Mouse (Mus musculus): Measurements from ENCODE around the gene Lrrc4b. TPM values are rescaled to one million over a fixed set of nuclear protein-coding genes. Genes with fewer than 3 reads are reported as not detected.
A peak's percentile ranks its signal among the peaks of the same experiment; 100 is the strongest.

Lrrc4b gene
- polyA plus RNA-seq, 1 experiment from 2014 or later: not detected

DNA sequence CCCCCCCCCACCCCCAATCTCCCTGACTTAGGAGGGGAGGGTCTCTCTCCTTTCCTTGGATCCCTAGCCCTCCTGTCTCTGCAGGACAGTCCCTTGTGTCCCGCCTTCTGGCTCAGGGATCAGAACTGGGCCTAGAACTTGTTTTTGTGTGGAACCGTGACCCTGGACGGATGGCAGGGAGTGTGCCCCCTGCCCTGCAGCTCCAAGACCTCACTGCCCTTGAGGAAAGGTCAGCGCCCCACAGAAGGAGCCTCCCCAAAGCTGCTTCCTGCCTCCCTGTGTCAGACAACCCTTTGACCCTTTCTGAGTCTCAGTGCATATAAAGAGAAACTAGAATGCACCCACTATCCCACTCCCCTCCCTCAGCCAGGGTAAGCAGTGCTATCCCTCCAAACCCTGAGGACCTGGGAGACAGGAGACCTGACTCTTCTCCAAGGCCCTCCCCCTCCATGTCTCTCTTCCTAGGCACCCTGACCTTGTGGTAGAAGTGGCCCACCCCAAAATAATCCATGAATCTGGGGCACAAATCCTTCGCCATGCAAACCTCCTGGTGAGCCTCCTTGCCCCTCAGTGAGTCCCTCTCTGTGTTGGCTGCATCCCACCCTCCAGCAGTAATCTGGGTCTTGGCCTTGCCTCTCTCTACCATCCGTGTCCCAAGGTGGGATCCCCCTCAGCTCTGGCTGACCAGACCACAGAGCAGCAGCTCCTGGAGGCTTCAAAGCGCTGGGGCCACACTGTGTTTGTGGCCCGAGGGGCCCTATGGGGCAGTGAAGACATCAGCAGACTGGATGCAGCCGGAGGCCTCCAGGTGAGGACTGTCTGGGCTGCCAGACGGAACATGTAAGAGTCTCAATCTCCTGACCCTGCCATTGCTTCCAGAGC, 37.4 kb downstream of the Lrrc4b start:
- H3K36me3 ChIP-seq: peaks cover 21% of the 10 kb centered on the region
- H3K4me3 ChIP-seq (replicated peaks): 0 out of 2 replicates have a peak overlapping the region, but pooled peaks have one; percentile 16
- ATAC-seq (ENCODE audit: low read depth) (no peak), DNase-seq (no peak)
- peak overlapping the region; percentile 31; the same call in 1 of the 2 replicates for H3K27ac ChIP-seq
- H3K4me1 ChIP-seq (replicated peaks): peaks cover 74% of the 10 kb centered on the region
- H3K9ac ChIP-seq: peak overlapping the region; percentile 23; the same call in 1 of the 2 replicates
- peaks cover 41% of the 10 kb centered on the region for H3K27me3 ChIP-seq
- WGBS (ENCODE audit: insufficient replicate concordance): 68% methylated on average over 10 of the region's 10 CpGs
- H3K4me2 ChIP-seq: peak overlapping the region; percentile 92
- no peaks in the 10 kb centered on the region for H3K9me3 ChIP-seq (replicated peaks)

DNA sequence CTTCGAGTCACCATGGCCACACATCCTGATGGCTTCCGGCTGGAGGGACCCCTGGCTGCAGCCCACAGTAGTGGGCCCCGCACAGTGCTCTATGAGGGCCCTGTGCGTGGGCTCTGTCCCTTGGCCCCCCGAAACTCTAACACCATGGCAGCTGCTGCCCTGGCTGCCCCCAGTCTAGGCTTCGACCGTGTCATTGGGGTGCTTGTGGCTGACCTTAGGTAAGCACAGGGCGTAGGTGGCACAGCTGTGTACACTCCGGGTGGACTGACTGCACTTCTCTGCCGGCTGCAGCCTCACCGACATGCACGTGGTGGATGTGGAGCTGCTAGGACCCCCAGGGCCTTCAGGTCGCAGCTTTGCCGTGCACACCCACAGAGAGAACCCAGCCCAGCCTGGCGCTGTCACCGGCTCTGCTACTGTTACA, 38.1 kb downstream of the Lrrc4b start:
- Histone ChIP-seq H3K4me3 (replicated peaks) (peak overlapping the region; percentile 88; the same call in 1 of the 2 replicates), H3K36me3 (peaks cover 26% of the 10 kb centered on the region), H3K4me1 (replicated peaks) (peaks cover 80% of the 10 kb centered on the region), H3K4me2 (peak overlapping the region; percentile 92), H3K9me3 (replicated peaks) (no peaks in the 10 kb centered on the region), H3K27me3 (peaks cover 35% of the 10 kb centered on the region), H3K9ac (0 out of 2 replicates have a peak overlapping the region, but pooled peaks have one; percentile 5), H3K27ac (peak overlapping the region; percentile 31)
- ATAC-seq (ENCODE audit: low read depth): no peak
- WGBS (ENCODE audit: insufficient replicate concordance): 82% methylated on average over 16 of the region's 16 CpGs
- DNase-seq: no peak

DNA sequence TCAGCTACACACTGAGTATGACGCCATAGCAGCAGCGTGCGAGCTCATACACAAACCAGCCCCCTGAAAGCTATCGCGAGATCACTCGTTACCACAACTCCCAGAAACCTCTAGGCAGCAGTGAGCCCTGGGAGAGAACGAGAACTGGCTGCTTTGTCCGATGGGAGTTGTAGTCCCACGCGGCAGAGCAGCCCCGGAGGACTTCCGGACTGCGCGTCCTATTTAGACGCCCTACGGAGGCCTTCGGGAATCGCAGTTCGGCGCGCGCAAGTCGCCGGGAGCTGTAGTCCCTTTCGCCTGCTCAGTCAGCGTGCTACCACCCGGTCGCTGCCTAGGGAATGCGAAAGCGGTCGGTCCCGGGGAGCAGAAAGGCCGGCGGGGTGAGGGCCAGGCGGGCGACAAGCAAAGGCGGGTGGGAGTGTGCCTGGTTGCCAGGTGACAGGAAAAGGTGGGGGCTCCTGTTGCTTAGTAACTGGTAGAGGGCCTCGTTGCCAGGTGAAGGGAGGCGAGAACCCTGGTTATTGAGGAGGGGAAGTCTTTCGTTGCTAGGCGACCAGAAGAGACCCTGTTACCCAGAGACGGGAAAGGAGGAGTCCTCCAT, 39.1 kb downstream of the Lrrc4b start, which contains the start of gene Josd2:
TSS of gene Josd2 (plus strand) at position 170 of the 601 bp plus-strand sequence.
- Histone ChIP-seq H3K36me3 (peaks cover 26% of the 10 kb centered on the region), H3K27me3 (peaks cover 27% of the 10 kb centered on the region), H3K4me2 (peak within 1 kb of the TSS; percentile 92), H3K27ac (peak within 1 kb of the TSS; percentile 97), H3K4me1 (replicated peaks) (peaks cover 90% of the 10 kb centered on the region), H3K9me3 (replicated peaks) (no peaks in the 10 kb centered on the region), H3K9ac (peak within 1 kb of the TSS; percentile 92), H3K4me3 (replicated peaks) (peak within 1 kb of the TSS; percentile 88)
- DNase-seq: peak; percentile 95
- ATAC-seq (ENCODE audit: low read depth): peak; percentile 86
- under 1% methylated on average over 42 of the region's 42 CpGs for WGBS (ENCODE audit: insufficient replicate concordance)

DNA sequence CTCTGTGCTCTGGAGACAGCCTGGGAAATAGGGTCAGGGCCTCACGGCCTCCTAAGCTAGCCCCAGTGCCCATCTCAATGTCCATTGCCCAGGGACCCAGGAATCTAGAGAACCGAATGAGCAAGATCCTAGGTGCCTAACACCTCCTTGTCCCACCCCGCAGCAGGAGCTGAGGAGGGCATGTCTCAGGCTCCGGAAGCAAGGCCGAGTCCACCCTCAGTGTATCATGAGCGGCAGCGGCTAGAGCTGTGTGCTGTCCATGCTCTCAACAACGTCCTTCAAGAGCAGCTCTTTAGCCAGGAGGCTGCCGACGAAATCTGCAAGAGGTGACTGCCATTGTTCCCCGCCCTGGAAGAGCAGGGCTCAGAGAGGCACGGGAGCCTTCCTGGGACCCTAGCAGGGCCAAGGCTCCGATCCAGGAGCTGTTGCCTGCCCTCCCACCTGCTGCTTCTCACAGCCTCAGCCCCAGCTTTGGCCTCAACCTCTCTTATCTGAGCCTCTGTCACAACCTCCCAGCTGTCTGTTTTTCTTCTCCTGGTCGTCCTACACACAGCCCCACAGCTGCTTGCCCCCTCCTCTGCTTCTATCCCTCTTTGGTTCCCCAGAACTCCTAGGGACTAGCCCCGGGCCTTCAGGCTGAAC, 39.9 kb downstream of the Lrrc4b start:
- DNase-seq (peak; percentile 66), ATAC-seq (ENCODE audit: low read depth) (peak; percentile 27)
- WGBS (ENCODE audit: insufficient replicate concordance): 52% methylated on average over 15 of the region's 15 CpGs
- Histone ChIP-seq H3K27ac (peak overlapping the region; percentile 97), H3K4me3 (replicated peaks) (peak overlapping the region; percentile 88), H3K9me3 (replicated peaks) (no peaks in the 10 kb centered on the region), H3K9ac (peak overlapping the region; percentile 92), H3K4me2 (peak overlapping the region; percentile 92), H3K27me3 (peaks cover 24% of the 10 kb centered on the region), H3K36me3 (peaks cover 26% of the 10 kb centered on the region), H3K4me1 (replicated peaks) (peaks cover 94% of the 10 kb centered on the region)

DNA sequence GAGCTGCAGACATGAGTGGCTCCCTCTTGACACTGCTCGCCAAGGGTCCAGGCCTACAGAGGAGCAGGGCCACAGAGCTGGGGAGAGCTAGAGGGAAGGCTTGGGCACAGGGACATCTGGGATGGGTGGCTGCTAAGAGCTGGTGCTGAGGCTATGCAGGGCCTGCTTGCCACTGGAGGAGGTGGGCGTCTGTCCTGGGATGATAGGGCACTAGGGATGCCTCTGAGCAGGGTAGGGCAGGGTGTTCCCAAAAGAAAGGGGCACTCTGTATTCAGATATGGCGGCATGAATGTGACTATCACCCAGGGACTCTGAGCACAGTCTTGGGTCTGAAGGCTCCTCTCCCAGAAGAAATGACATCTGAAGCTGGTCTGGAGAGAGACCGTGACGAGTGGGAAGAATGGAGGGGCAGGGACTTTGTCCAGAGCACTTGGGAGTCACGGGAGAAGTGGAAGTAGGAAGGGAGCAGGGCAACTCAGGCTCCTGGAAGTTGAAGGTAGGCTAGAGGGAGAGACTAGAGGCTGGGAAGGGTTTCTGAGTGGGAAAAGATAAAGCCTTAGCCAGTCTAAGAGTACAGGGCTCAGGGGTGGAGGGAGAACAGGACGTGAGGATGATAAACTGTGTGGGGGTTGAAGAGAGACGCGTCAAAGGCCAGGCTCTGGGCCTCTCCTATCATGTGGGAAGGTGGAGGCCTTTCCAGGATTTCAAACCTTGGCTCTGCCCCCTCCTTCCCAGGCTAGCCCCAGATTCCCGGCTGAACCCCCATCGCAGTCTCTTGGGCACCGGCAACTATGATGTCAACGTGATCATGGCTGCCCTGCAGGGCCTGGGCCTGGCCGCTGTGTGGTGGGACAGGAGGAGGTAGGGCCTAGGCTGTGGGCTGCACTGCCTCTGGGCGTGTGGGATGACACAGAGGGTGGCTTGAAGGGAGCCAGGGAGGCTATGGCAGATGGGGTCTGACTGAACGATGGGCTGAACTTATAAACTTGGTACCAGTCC, 41.2 kb downstream of the Lrrc4b start:
- Histone ChIP-seq H3K27me3 (peaks cover 24% of the 10 kb centered on the region), H3K4me3 (replicated peaks) (peak overlapping the region; percentile 88), H3K36me3 (peaks cover 26% of the 10 kb centered on the region), H3K9me3 (replicated peaks) (no peaks in the 10 kb centered on the region), H3K27ac (peak overlapping the region; percentile 97), H3K9ac (peak overlapping the region; percentile 92), H3K4me2 (peak overlapping the region; percentile 92), H3K4me1 (replicated peaks) (peaks cover 91% of the 10 kb centered on the region)
- WGBS (ENCODE audit: insufficient replicate concordance): 59% methylated on average over 16 of the region's 16 CpGs
- peak; percentile 69 for ATAC-seq (ENCODE audit: low read depth)
- DNase-seq: peak; percentile 83

DNA sequence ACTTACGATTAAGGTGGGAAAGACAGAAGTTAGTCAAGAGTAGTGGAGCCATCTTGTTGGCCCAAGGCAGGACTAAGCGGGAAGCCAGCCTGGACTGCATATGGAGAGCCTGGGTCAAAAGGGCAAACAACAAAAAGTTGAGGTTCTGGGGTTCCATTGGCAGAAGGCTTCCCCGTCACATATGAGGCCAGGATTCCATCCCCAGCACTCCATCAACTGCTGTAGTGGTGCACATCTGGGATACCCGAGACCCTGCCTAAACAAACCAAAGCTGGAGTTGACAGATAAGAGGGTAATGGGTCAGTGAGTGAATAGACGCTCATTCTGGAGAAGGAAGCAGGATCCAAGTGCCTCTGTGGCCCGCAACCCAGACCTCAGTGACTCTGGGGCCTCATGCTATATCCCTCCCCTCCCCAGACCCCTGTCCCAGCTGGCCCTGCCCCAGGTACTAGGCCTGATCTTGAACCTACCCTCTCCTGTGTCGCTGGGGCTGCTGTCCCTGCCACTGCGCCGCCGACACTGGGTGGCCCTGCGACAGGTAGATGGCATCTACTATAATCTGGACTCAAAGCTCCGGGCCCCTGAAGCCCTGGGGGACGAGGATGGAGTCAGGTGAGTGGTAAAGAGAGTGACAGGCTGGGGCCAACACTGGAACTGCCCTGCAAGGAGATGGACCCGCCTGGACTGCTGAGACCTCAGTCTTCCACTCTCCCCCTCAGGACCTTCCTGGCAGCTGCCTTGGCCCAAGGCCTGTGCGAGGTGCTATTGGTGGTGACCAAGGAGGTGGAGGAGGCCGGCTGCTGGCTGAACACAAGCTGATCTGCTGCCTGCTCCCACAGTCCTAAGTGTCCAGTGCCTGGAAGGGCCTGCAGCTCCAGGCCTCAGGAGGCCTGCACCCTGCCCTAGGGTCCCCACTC, 42.1 kb downstream of the Lrrc4b start:
- Histone ChIP-seq H3K9ac (peak overlapping the region; percentile 92), H3K4me1 (replicated peaks) (peaks cover 87% of the 10 kb centered on the region), H3K9me3 (replicated peaks) (no peaks in the 10 kb centered on the region), H3K4me2 (peak overlapping the region; percentile 92), H3K27ac (peak overlapping the region; percentile 97), H3K4me3 (replicated peaks) (peak overlapping the region; percentile 88), H3K36me3 (peaks cover 26% of the 10 kb centered on the region), H3K27me3 (peaks cover 30% of the 10 kb centered on the region)
- DNase-seq: peak; percentile 62
- 76% methylated on average over 16 of the region's 16 CpGs for WGBS (ENCODE audit: insufficient replicate concordance)
- ATAC-seq (ENCODE audit: low read depth): no peak

DNA sequence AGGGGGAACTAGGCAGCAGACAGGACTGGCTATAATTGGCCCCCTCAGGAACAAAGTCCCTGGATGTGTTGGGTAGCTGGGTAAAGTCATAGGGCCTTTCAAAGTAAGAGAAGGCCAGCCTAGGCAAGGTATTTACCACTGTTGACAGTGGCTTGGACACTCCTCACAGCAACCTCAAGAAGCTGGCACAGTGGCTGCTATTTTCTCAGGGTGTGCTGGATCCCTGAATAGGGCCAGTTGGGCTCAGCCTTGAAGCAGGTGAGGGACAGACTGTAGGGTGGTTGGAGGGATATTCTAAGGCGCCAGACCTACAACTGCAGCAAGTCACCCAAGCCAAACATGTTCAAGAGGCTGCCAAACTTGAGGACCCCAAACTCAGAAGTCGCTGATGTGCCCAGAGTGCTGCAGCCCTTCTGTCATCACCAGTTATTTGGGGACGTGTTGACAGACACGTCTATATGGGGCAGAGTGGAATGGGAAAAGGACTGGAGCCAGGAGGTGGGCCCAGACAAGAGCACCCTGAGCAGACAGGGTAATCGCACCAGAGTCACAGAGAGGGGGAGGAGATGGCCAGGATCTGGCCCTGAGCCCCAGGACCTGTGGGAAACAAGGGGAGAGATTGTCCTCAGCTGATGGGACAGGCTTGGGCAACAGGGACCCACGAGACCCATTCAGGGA, 43.2 kb downstream of the Lrrc4b start:
- Histone ChIP-seq H3K36me3 (peaks cover 26% of the 10 kb centered on the region), H3K4me3 (replicated peaks) (no peak overlapping the region), H3K9ac (peak overlapping the region; percentile 92; the same call in 1 of the 2 replicates), H3K9me3 (replicated peaks) (no peaks in the 10 kb centered on the region), H3K4me2 (no peak overlapping the region), H3K4me1 (replicated peaks) (peaks cover 76% of the 10 kb centered on the region), H3K27me3 (peaks cover 41% of the 10 kb centered on the region), H3K27ac (peak overlapping the region; percentile 97)
- 49% methylated on average over 6 of the region's 6 CpGs for WGBS (ENCODE audit: insufficient replicate concordance)
- ATAC-seq (ENCODE audit: low read depth): no peak
- DNase-seq: no peak

DNA sequence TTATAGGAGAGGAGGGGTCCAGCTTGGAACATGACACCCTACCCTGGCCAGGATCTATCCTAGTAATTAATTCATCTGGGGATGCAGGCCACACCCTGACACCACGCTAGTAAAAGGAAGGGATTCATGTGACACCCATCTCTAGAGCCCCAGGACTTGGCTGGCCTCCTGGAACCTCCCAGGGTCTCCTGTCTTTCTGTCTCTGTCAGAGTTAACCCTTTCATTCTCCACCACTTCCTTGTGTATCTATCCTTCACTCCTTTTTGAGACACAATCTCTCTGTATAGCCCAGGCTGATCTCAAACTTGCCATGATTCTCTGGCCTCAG, 43.7 kb downstream of the Lrrc4b start:
- Histone ChIP-seq H3K4me1 (replicated peaks) (peaks cover 71% of the 10 kb centered on the region), H3K4me3 (replicated peaks) (no peak overlapping the region), H3K4me2 (no peak overlapping the region), H3K36me3 (peaks cover 26% of the 10 kb centered on the region), H3K9me3 (replicated peaks) (no peaks in the 10 kb centered on the region), H3K27me3 (peaks cover 46% of the 10 kb centered on the region), H3K9ac (peak overlapping the region; percentile 65; the same call in 1 of the 2 replicates), H3K27ac (peak overlapping the region; percentile 97; the same call in 1 of the 2 replicates)
- DNase-seq (no peak), ATAC-seq (ENCODE audit: low read depth) (no peak)
- WGBS (ENCODE audit: insufficient replicate concordance): 43% methylated on average over 1 of the region's 1 CpGs

DNA sequence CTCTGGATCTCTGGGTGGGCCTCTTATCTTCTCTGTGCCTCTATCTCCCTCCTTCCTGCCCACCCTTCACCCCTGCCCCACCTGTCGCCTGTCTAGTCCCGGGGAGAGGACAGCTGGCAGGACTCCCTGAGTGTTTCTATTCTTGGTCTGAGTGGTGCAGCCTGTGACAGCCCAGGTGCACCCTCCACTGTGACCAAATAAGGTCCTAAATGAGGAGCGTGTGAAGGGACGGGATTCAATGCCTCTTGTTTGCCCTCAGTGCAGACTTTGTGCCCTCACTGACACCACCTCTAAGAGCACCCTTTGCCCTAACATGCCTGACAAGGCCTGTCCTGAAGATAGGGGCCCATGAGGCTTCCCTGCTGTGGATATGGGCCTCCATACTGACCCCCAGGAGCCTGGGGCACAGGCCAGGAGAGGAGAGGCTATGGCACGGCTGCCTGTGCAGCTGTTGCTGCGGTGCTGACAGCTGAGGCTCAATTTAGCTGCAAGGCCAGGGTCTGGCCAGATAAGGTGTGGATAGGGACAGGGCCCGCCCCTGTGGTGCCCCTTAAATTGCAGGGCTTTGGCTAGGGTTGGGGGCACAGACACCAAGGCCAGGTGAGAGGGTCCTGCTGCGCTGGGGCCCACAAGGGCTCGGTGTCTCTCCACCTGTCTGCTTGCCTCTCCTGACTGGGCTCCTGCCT, 44.3 kb downstream of the Lrrc4b start:
- H3K4me2 ChIP-seq: 0 out of 2 replicates have a peak overlapping the region, but pooled peaks have one; percentile 23
- no peak overlapping the region for H3K4me3 ChIP-seq (replicated peaks)
- peak overlapping the region; percentile 68 for H3K27ac ChIP-seq
- WGBS (ENCODE audit: insufficient replicate concordance): 36% methylated on average over 9 of the region's 9 CpGs
- no peak for DNase-seq
- peak overlapping the region; percentile 65 for H3K9ac ChIP-seq
- H3K4me1 ChIP-seq (replicated peaks): peaks cover 70% of the 10 kb centered on the region
- H3K27me3 ChIP-seq: peaks cover 52% of the 10 kb centered on the region
- H3K9me3 ChIP-seq (replicated peaks): no peaks in the 10 kb centered on the region
- peaks cover 26% of the 10 kb centered on the region for H3K36me3 ChIP-seq
- ATAC-seq (ENCODE audit: low read depth): no peak

Measured in liver, embryonic 13.5 days (tissue).